Mouse (Mus musculus): ENCODE measurements around the gene Fermt1. TPM values are rescaled to one million over a fixed set of nuclear protein-coding genes. Genes with fewer than 3 reads are reported as not detected.

The Fermt1 gene
- polyA plus RNA-seq, 1 experiment from 2014 or later = 1.5 TPM

DNA sequence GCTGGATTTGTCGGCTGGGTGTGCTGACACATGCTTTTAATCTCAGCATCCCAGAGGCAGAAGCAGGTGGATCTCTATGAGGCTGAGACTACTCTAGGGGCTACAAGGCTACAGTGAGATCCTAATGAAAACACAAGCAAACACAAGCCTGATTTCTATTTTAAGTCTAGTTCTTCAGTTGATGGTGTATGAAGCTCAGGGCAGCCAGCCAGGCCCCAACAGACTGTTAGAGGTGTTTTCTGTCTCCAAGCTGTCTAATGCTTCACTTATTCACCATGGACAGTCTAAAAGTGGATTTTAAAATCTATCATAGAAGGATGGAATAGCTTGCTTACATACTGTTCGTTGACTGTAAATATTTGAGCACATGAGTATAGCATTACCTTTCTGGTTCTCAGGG, 84.2 kb downstream of the Fermt1 start:
- Histone ChIP-seq H3K4me3 (ENCODE audit: low read depth, low read length) (no peak overlapping the region), H3K9ac (ENCODE audit: low read depth, low read length) (no peak overlapping the region), H3K27me3 (ENCODE audit: control insufficient read depth, insufficient read depth, low read length) (no peaks in the 10 kb centered on the region), H3K4me1 (ENCODE audit: control insufficient read depth, insufficient read depth, low read length) (no peaks in the 10 kb centered on the region), H3K9me3 (replicated peaks; ENCODE audit: control insufficient read depth, low read length) (no peaks in the 10 kb centered on the region), H3K27ac (ENCODE audit: low read depth, low read length) (no peak overlapping the region), H3K4me2 (no peak overlapping the region), H3K36me3 (ENCODE audit: control insufficient read depth, insufficient read depth, low read length) (peaks cover 4% of the 10 kb centered on the region; the same call in 1 of the 2 replicates)
- no peak for ATAC-seq (replicated peaks; ENCODE audit: insufficient number of reproducible peaks, low FRiP score, low TSS enrichment)
- 91% methylated on average over 2 of the region's 2 CpGs for WGBS (ENCODE audit: insufficient replicate concordance)

DNA sequence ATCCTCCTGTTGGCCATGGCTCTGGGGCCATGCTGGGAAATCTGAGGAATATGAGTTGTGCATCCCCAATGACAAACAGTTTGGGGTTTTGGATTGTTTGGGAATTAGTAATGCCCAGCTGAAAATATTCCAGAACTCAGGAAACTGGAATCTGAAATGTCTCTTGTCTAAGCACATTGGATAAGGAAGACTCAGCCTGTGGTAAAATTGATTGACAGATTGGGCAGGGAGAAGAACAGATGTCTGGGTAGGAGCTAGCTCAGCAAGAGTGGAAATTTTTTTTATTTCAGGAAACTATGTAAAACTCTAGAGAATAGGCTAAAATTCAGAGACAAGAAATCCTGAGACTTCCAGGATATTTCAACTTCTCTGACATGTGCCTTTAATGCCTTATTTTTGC, 85.3 kb downstream of the Fermt1 start:
- no peak for ATAC-seq (replicated peaks; ENCODE audit: insufficient number of reproducible peaks, low FRiP score, low TSS enrichment)
- no peak overlapping the region for H3K4me3 ChIP-seq (ENCODE audit: low read depth, low read length)
- no peak overlapping the region for H3K9ac ChIP-seq (ENCODE audit: low read depth, low read length)
- no peaks in the 10 kb centered on the region for H3K4me1 ChIP-seq (ENCODE audit: control insufficient read depth, insufficient read depth, low read length)
- no peaks in the 10 kb centered on the region for H3K36me3 ChIP-seq (ENCODE audit: control insufficient read depth, insufficient read depth, low read length)
- no peak overlapping the region for H3K4me2 ChIP-seq
- H3K27ac ChIP-seq (ENCODE audit: low read depth, low read length) = no peak overlapping the region
- no peaks in the 10 kb centered on the region for H3K27me3 ChIP-seq (ENCODE audit: control insufficient read depth, insufficient read depth, low read length)
- no peaks in the 10 kb centered on the region for H3K9me3 ChIP-seq (replicated peaks; ENCODE audit: control insufficient read depth, low read length)

DNA sequence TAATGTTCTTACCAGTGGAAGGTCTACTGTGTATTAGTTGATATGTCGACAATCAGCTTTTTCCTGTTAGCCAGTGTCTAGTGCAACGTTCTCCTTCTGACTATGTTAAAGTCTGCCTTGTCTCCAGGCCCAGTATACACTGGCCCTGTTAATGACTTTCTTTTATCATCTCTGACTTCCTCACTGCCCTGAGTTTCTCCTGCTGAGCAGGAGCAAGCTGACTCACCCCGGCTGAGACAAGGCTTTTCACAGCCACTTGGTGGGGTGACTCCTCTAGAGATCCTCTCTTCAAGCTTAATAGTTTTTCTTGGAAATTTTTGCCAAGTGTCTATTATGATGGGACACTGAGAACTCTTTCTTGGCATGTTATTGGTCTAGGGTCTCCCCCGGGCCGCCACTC, 89.4 kb downstream of the Fermt1 start:
- Histone ChIP-seq H3K4me1 (ENCODE audit: control insufficient read depth, insufficient read depth, low read length) (no peaks in the 10 kb centered on the region), H3K27me3 (ENCODE audit: control insufficient read depth, insufficient read depth, low read length) (no peaks in the 10 kb centered on the region), H3K9me3 (replicated peaks; ENCODE audit: control insufficient read depth, low read length) (no peaks in the 10 kb centered on the region), H3K4me2 (no peak overlapping the region), H3K9ac (ENCODE audit: low read depth, low read length) (no peak overlapping the region), H3K4me3 (ENCODE audit: low read depth, low read length) (no peak overlapping the region), H3K27ac (ENCODE audit: low read depth, low read length) (no peak overlapping the region), H3K36me3 (ENCODE audit: control insufficient read depth, insufficient read depth, low read length) (no peaks in the 10 kb centered on the region)
- 62% methylated on average over 5 of the region's 5 CpGs for WGBS (ENCODE audit: insufficient replicate concordance)
- no peak for ATAC-seq (replicated peaks; ENCODE audit: insufficient number of reproducible peaks, low FRiP score, low TSS enrichment)

Other genes starting within 250 kb of the Fermt1 start
- 0.19 and 0.51 TPM in 2 replicates for gene Chgb, start 164.6 kb downstream of the Fermt1 start, polyA plus RNA-seq (2014; fragmentation: Nextera tagmentation; extraction: Ambion mirVana)
- 24.4 and 26.5 TPM in 2 replicates for gene Trmt6, start 129.9 kb downstream of the Fermt1 start, polyA plus RNA-seq (2014; fragmentation: Nextera tagmentation; extraction: Ambion mirVana)
- 13.9 and 14.7 TPM in 2 replicates for gene Mcm8, start 129.8 kb downstream of the Fermt1 start, polyA plus RNA-seq (2014; fragmentation: Nextera tagmentation; extraction: Ambion mirVana)
- 18.1 and 18.7 TPM in 2 replicates for gene Crls1, start 99.2 kb downstream of the Fermt1 start, polyA plus RNA-seq (2014; fragmentation: Nextera tagmentation; extraction: Ambion mirVana)
- gene Lrrn4, start 65.0 kb downstream of the Fermt1 start, polyA plus RNA-seq (2014; fragmentation: Nextera tagmentation; extraction: Ambion mirVana) = 17.9 and 22.5 TPM in 2 replicates